Mouse (Mus musculus) monocyte, adult 5-6 weeks (primary cell): Measurements from ENCODE around the gene Wnt2b. TPM values are rescaled to one million over a fixed set of nuclear protein-coding genes. Genes with fewer than 3 reads are reported as not detected.

ENCODE experiments used
- ATAC-seq: fragments of 153-309, 156-312 bp; replicated peaks from 2 replicates; pipeline ENCODE4 v1.8.0; 2017; ENCODE audit warnings: mild to moderate bottlenecking; ENCODE audit not compliant: low TSS enrichment, insufficient number of reproducible peaks, severe bottlenecking, poor library complexity, low FRiP score
- total RNA-seq: library from RNA; stranded (forward); fragments of 200-1000, 200-491, 200-594 nt; gene quantifications from 3 replicates; pipeline ENCODE4 v1.2.3, GENCODE M21; 2017

Wnt2b gene
- total RNA-seq, 1 experiment from 2014 or later, result not detected

GRCm38 (mm10) chr3:104965991-104966554 is 4.4 kb upstream of the Wnt2b start:
- no peak for ATAC-seq

- no peak for ATAC-seq
Observed at GRCm38 (mm10) chr3:104965070-104965855, 3.5 kb upstream of the Wnt2b start.

GRCm38 (mm10) chr3:104963331-104964276 is 1.9 kb upstream of the Wnt2b start:
- ATAC-seq, result no peak

- no peak for ATAC-seq
Observed at GRCm38 (mm10) chr3:104962866-104963265, 1.1 kb upstream of the Wnt2b start.

GRCm38 (mm10) chr3:104962141-104962611 is 455 bp upstream of the Wnt2b start:
- no peak for ATAC-seq

- no peak for ATAC-seq
Observed at GRCm38 (mm10) chr3:104960026-104961000, 1.4 kb downstream of the Wnt2b start.

- no peak for ATAC-seq
Observed at GRCm38 (mm10) chr3:104956131-104956581, 5.6 kb downstream of the Wnt2b start.

GRCm38 (mm10) chr3:104954551-104954950 is 7.2 kb downstream of the Wnt2b start:
- ATAC-seq, result no peak

- ATAC-seq, result no peak
Observed at GRCm38 (mm10) chr3:104954137-104954536, 7.6 kb downstream of the Wnt2b start.

GRCm38 (mm10) chr3:104952891-104953670 is 8.6 kb downstream of the Wnt2b start:
- ATAC-seq, result no peak

- no peak for ATAC-seq
Observed at GRCm38 (mm10) chr3:104950926-104951325, 10.8 kb downstream of the Wnt2b start.

GRCm38 (mm10) chr3:104944894-104945293 is 16.8 kb downstream of the Wnt2b start:
- no peak for ATAC-seq

GRCm38 (mm10) chr3:104943333-104943732 is 18.4 kb downstream of the Wnt2b start:
- no peak for ATAC-seq

GRCm38 (mm10) chr3:104942682-104943081 is 19.0 kb downstream of the Wnt2b start:
- no peak for ATAC-seq

GRCm38 (mm10) chr3:104940691-104941090 is 21.0 kb downstream of the Wnt2b start:
- ATAC-seq, result no peak

GRCm38 (mm10) chr3:104938327-104938726 is 23.4 kb downstream of the Wnt2b start:
- ATAC-seq, result no peak

- no peak for ATAC-seq
Observed at GRCm38 (mm10) chr3:104937728-104938305, 23.9 kb downstream of the Wnt2b start.
